Mouse (Mus musculus): ENCODE results near the gene St3gal6.

DNA sequence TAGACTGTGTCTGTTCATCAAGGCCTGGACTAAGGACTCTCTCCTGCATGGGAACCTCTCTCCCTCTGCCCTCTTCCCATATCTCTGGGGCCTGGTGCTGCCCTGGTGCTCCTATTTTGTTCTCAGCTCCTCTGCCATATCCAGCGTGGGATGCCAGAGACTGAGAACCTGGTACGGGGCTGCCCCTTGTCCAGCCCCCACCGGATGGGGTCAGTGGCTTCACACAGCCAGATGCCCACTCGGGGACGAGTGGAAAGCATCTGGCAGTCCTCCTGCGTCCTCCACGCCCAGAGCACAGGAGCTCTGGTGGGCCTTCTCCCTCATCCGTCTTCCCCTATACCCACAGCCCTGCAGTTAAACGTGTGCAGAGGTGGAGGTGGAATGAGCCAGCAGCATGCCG, 63.7 kb downstream of the St3gal6 start:
- TF ChIP-seq CTCF (IDR thresholded peaks at IDR 0.05; ENCODE audit: control insufficient read depth, insufficient read depth, insufficient replicate concordance, low read depth, low read length), result no peak
- no peak for TF ChIP-seq POLR2A (IDR thresholded peaks at IDR 0.05; ENCODE audit: control insufficient read depth, low read depth, low read length)

All from testis, adult 2 months (tissue).